ENCODE assay signal across 8 mouse cellular contexts in genomic region chr12:8673121-8673973, GRCm38 (mm10). TPM values are rescaled to one million over a fixed set of nuclear protein-coding genes. Genes with fewer than 3 reads are reported as not detected.
DNase-seq lines count a peak whose midpoint lies in the region; ATAC-seq lines count a peak whose summit lies in the region.

No protein-coding gene starts in this region.

- H3K27ac ChIP-seq in limb, embryonic 10.5 days, result peak overlapping the region; percentile 100
- peak overlapping the region; percentile 99 for H3K27ac ChIP-seq in neural tube, embryonic 15.5 days (replicated peaks)

- peak; percentile 62; the same call in 1 of the 2 replicates for ATAC-seq in neural tube, embryonic 15.5 days (ENCODE audit: low FRiP score)

- DNase-seq in cerebellum, adult 9-11 months, result peak; percentile 44
- DNase-seq in cerebellum, adult 9-10 months, result no peak
- peak; percentile 19 for DNase-seq in thymus, postnatal 4 days
- no peak for DNase-seq in thymus, postnatal 25 days
- no peak for DNase-seq in limb, embryonic 10.5 days (ENCODE audit: low spot score)
- no peak for DNase-seq in adrenal gland, adult 8-10 months
- DNase-seq in B cell, adult 2 months, result no peak

- H3K9ac ChIP-seq in neural tube, embryonic 15.5 days (replicated peaks), result peak overlapping the region; percentile 98

- peak overlapping the region; percentile 94 for H3K4me3 ChIP-seq in limb, embryonic 10.5 days
- peak overlapping the region; percentile 88 for H3K4me3 ChIP-seq in neural tube, embryonic 15.5 days (replicated peaks)

- peaks cover 19% of the 10 kb centered on the region for H3K4me1 ChIP-seq in limb, embryonic 10.5 days
- H3K4me1 ChIP-seq in neural tube, embryonic 15.5 days, result peaks cover 26% of the 10 kb centered on the region

- H3K4me2 ChIP-seq in neural tube, embryonic 15.5 days, result peak overlapping the region; percentile 63

- WGBS in limb, embryonic 10.5 days, result 42% methylated on average over 17 of the region's 17 CpGs
- WGBS in neural tube, embryonic 15.5 days, result 34% methylated on average over 17 of the region's 17 CpGs

- H3K36me3 ChIP-seq in limb, embryonic 10.5 days, result 0 out of 2 replicates have a peak, but pooled peaks cover 7% of the 10 kb centered on the region
- no peaks in the 10 kb centered on the region for H3K36me3 ChIP-seq in neural tube, embryonic 15.5 days

- H3K27me3 ChIP-seq in limb, embryonic 10.5 days (ENCODE audit: low read depth, poor library complexity, severe bottlenecking), result no peaks in the 10 kb centered on the region
- no peaks in the 10 kb centered on the region for H3K27me3 ChIP-seq in neural tube, embryonic 15.5 days (replicated peaks)

- H3K9me3 ChIP-seq in limb, embryonic 10.5 days (replicated peaks), result no peaks in the 10 kb centered on the region
- H3K9me3 ChIP-seq in neural tube, embryonic 15.5 days (replicated peaks), result no peaks in the 10 kb centered on the region

RNA-seq across cellular contexts. Expression of gene Pum2, which starts 0.6 kb away (rescaled TPM):
- 58.4 and 65.6 TPM in 2 replicates for polyA plus RNA-seq in limb, embryonic 10.5 days (2016; fragmentation: Nextera tagmentation; extraction: Ambion mirVana)
- polyA plus RNA-seq in neural tube, embryonic 15.5 days (2015; fragmentation: Nextera tagmentation; extraction: Ambion mirVana), result 40.4 and 43.8 TPM in 2 replicates
- total RNA-seq in adrenal gland, adult 8-10 months (2022), result 100 to 1,000 TPM; 152 to 158 (median 154) TPM

Comparison
In these comparisons a context has a peak if more than half of its experiments do, and no peak if none do; other contexts are left out.
1. DNase-seq: peak in cerebellum, adult 9-11 months (single experiment) and thymus, postnatal 4 days (single experiment); none in cerebellum, adult 9-10 months (single experiment), thymus, postnatal 25 days (single experiment), limb, embryonic 10.5 days (single experiment), adrenal gland, adult 8-10 months (single experiment) and B cell, adult 2 months (0 of 2).